Mouse (Mus musculus) intestine, embryonic 15.5 days (tissue): ENCODE measurements around the gene Arv1. TPM values are rescaled to one million over a fixed set of nuclear protein-coding genes. Genes with fewer than 3 reads are reported as not detected.

Experiments used
- ATAC-seq: fragments of 200-750 bp; cut with Nextera tagmentation; 2 replicates; pipeline ENCODE4 v1.8.0; 2017; ENCODE audit warnings: moderate TSS enrichment, moderate library complexity
- H3K27ac ChIP-seq: fragments of 300-500 bp; sonication (generic); 2 replicates; pipeline ENCODE4 v1.5.1; 2015; ENCODE audit warnings: mild to moderate bottlenecking, inconsistent platforms
- H3K27me3 ChIP-seq: fragments of 300-500 bp; sonication (generic); replicated peaks from 2 replicates; pipeline ENCODE4 v1.6.1; 2015; ENCODE audit warnings: inconsistent platforms
- H3K36me3 ChIP-seq: fragments of 300-500 bp; sonication (generic); 2 replicates; pipeline ENCODE4 v1.6.1; 2015; ENCODE audit warnings: inconsistent platforms
- H3K4me1 ChIP-seq: fragments of 300-500 bp; sonication (generic); replicated peaks from 2 replicates; pipeline ENCODE4 v1.6.1; 2015; ENCODE audit warnings: inconsistent platforms
- H3K4me2 ChIP-seq: fragments of 300-500 bp; sonication (generic); replicated peaks from 2 replicates; pipeline ENCODE4 v1.6.1; 2015; ENCODE audit warnings: mild to moderate bottlenecking, inconsistent platforms
- H3K4me3 ChIP-seq: fragments of 300-500 bp; sonication (generic); replicated peaks from 2 replicates; pipeline ENCODE4 v1.5.1; 2015; ENCODE audit warnings: inconsistent platforms
- H3K9ac ChIP-seq: fragments of 300-500 bp; sonication (generic); 2 replicates; pipeline ENCODE4 v1.6.1; 2015; ENCODE audit warnings: inconsistent platforms
- H3K9me3 ChIP-seq: fragments of 300-500 bp; sonication (generic); 2 replicates; pipeline ENCODE4 v1.6.1; 2016; ENCODE audit warnings: inconsistent platforms
- WGBS: fragments of 180-500 bp; shearing (Covaris S2); methylation state at CpG from one replicate; pipeline ENCODE4 v1.1.7; 2015; 5-methylcytosine and 5-hydroxymethylcytosine counted together
- polyA plus RNA-seq: library from polyadenylated mRNA; unstranded; fragments of >200 nt; fragmentation: Nextera tagmentation; extraction: Ambion mirVana; gene quantifications from 2 replicates; pipeline ENCODE4 v1.2.1, GENCODE M21; 2015

Arv1 gene
- polyA plus RNA-seq, 1 experiment from 2014 or later = 20.9 TPM

DNA sequence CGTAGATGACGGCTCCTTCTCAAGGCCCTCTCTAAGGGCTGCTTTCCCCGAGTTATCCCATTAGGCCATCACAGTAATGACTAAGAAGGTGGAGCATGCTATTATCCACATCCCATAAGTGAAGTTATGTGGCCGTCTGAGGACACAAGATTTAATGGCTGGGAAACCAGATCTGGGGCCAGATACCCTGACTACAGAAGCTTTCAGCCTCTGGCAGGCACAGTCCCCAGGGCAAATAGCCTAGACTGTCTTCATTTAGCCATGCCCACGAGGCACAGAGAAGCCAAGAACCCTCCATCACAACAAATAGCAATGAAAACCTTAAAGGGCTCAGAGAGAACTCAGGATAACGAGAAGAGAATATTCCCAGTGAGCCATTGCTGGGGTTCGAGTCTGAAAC is 41.1 kb downstream of the Arv1 start:
- Histone ChIP-seq H3K9me3 (no peaks in the 10 kb centered on the region), H3K36me3 (no peaks in the 10 kb centered on the region), H3K4me1 (no peaks in the 10 kb centered on the region), H3K4me3 (no peak overlapping the region), H3K9ac (no peak overlapping the region), H3K27me3 (no peaks in the 10 kb centered on the region), H3K27ac (no peak overlapping the region), H3K4me2 (no peak overlapping the region)
- ATAC-seq = no peak
- WGBS = 74% methylated on average over 7 of the region's 7 CpGs

DNA sequence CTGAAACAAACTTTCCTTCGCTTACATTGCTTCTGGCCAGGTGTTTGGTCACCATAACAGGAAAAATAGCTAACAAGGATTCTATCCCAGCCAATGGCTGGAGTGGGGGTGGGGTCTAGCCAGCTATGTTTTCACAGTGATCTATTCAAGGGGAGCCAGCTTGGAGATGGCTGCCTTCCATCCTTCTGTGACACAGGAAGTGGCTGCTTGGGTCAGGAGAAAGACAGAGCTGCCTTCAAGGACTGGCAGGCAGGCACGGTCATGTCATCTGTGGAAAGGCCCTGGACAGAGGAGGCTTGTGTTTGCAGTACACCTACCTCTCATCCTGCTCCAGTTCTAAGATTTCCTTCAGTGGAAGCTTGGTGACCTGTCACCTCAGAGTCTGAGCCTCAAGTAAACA is 50.5 kb downstream of the Arv1 start:
- H3K27ac ChIP-seq = no peak overlapping the region
- 0 out of 2 replicates have a peak, but pooled peaks cover 2% of the 10 kb centered on the region for H3K4me1 ChIP-seq
- 36% methylated on average over 2 of the region's 2 CpGs for WGBS
- ATAC-seq = no peak
- H3K9me3 ChIP-seq = no peaks in the 10 kb centered on the region
- H3K4me3 ChIP-seq = no peak overlapping the region
- H3K27me3 ChIP-seq = 0 out of 2 replicates have a peak, but pooled peaks cover 3% of the 10 kb centered on the region
- no peak overlapping the region for H3K9ac ChIP-seq
- H3K4me2 ChIP-seq = no peak overlapping the region
- H3K36me3 ChIP-seq = no peaks in the 10 kb centered on the region

DNA sequence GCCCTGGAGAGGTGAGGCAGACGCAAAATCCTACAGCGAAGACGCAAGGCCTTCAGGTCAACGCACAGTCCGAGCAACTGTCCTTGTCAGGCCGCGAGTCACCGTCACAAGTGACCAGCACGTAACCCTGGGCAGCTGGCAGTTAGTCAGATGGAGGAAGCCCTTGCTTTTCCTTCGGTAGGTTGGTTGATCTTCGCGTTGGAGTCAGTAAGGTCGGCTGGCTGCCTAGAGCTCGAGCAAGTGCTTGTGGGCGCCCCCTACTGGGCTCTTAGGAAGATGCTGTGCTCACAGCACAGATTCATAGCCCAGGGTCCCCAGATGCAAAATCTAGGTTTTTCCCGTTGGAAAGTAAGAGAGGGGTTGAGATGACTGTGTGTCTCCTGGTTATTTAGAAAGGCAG is 53.8 kb downstream of the Arv1 start:
- Histone ChIP-seq H3K4me3 (no peak overlapping the region), H3K9me3 (no peaks in the 10 kb centered on the region), H3K4me1 (0 out of 2 replicates have a peak, but pooled peaks cover 2% of the 10 kb centered on the region), H3K9ac (no peak overlapping the region), H3K4me2 (peak overlapping the region; percentile 54), H3K27ac (no peak overlapping the region), H3K27me3 (0 out of 2 replicates have a peak, but pooled peaks cover 3% of the 10 kb centered on the region), H3K36me3 (no peaks in the 10 kb centered on the region)
- ATAC-seq = peak; percentile 79
- 12% methylated on average over 16 of the region's 16 CpGs for WGBS

DNA sequence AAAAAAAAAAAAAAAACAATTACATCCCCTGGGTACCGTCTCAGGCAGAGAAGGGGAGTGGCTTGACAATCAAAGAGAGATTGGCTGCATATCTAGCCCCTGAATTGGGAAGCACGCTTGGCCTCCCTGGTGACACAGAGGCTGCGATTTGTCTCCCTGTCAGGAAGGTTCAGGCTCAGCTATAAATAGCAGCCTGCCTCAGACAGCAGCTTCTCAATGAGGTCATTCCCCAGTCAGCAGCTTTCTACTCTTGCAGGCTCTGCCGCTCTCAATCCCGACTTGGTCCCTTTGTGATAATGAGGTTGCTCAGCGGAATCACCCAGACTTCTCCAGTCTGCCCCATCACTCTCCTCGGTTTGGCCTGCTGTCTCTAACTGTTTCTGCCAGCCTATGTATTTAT is 58.3 kb downstream of the Arv1 start:
- no peak overlapping the region for H3K4me2 ChIP-seq

DNA sequence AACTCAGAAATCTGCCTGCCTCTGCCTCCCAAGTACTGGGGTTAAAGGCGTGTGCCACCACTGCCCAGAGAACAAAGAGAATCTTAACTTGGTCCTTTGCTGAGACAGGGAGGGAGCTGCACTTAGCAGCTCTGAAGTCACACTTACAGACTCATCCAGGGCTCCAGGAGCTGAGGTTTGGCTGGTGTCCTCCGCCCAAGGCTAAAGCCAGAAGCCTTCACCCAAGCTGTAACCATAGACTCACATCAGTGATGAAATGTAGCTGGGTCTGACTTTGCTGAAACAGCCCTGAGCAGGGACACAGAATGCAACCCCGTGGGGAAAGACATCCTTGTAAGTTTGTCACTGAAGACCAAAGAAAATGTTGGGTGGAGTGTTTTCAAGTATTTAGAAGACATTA is 60.5 kb downstream of the Arv1 start:
- 0 out of 2 replicates have a peak, but pooled peaks cover 3% of the 10 kb centered on the region for H3K27me3 ChIP-seq
- no peaks in the 10 kb centered on the region for H3K9me3 ChIP-seq
- H3K36me3 ChIP-seq = no peaks in the 10 kb centered on the region
- H3K4me1 ChIP-seq = peaks cover 2% of the 10 kb centered on the region; the same call in 1 of the 2 replicates
- WGBS = 77% methylated on average over 3 of the region's 3 CpGs
- H3K9ac ChIP-seq = no peak overlapping the region
- no peak overlapping the region for H3K4me2 ChIP-seq
- no peak overlapping the region for H3K4me3 ChIP-seq
- H3K27ac ChIP-seq = no peak overlapping the region
- ATAC-seq = no peak

More for the DNA sequence above, 58.3 kb downstream of the Arv1 start:
- peak; percentile 69; the same call in 1 of the 2 replicates for ATAC-seq
- 0 out of 2 replicates have a peak, but pooled peaks cover 6% of the 10 kb centered on the region for H3K27me3 ChIP-seq
- H3K9ac ChIP-seq = no peak overlapping the region
- H3K4me3 ChIP-seq = no peak overlapping the region
- no peaks in the 10 kb centered on the region for H3K36me3 ChIP-seq
- H3K4me1 ChIP-seq = peaks cover 4% of the 10 kb centered on the region; the same call in 1 of the 2 replicates
- no peaks in the 10 kb centered on the region for H3K9me3 ChIP-seq
- WGBS = 8% methylated on average over 7 of the region's 7 CpGs
- no peak overlapping the region for H3K27ac ChIP-seq

DNA sequence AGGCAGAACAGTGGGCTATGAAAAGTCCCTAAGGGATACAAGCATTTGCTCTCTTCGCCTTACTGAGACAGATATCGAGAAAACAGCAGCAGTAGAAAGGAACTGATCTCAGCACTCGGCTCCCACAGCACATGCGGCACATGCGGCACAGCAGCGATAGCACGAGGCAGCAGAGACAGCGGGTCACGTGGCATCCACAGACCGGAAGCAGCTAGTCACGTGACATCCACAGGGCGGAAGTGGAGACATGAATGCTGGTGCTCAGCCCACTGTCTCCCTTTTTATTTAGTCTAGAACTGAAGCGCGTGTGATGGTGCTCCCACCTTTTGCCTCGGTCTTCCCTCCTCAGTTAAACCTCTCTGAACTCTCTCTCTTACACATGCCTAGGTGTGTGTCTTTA is 61.3 kb downstream of the Arv1 start:
- Histone ChIP-seq H3K27me3 (0 out of 2 replicates have a peak, but pooled peaks cover 3% of the 10 kb centered on the region), H3K27ac (no peak overlapping the region), H3K4me2 (no peak overlapping the region), H3K4me1 (peaks cover 2% of the 10 kb centered on the region; the same call in 1 of the 2 replicates), H3K36me3 (no peaks in the 10 kb centered on the region), H3K4me3 (no peak overlapping the region), H3K9me3 (no peaks in the 10 kb centered on the region), H3K9ac (no peak overlapping the region)
- no peak for ATAC-seq
- 88% methylated on average over 15 of the region's 15 CpGs for WGBS

Other genes starting within 250 kb of the Arv1 start
- gene Cog2, start 201.4 kb upstream of the Arv1 start, polyA plus RNA-seq = 31.2 and 34.4 TPM in 2 replicates
- gene Agt, start 152.4 kb upstream of the Arv1 start, polyA plus RNA-seq = 4.1 and 5.8 TPM in 2 replicates
- 1.6 and 1.7 TPM in 2 replicates for gene Capn9, start 146.0 kb upstream of the Arv1 start, polyA plus RNA-seq
- gene 2310022B05Rik, start 58.8 kb upstream of the Arv1 start, polyA plus RNA-seq = 24.4 TPM in 2 replicates
- 42.7 and 42.8 TPM in 2 replicates for gene Ttc13, start 156 bp upstream of the Arv1 start, polyA plus RNA-seq
- 3.9 and 4.3 TPM in 2 replicates for gene Fam89a, start 29.7 kb downstream of the Arv1 start, polyA plus RNA-seq
- gene Trim67, start 71.0 kb downstream of the Arv1 start, polyA plus RNA-seq = 0.57 and 0.64 TPM in 2 replicates
- gene Gnpat, start 140.9 kb downstream of the Arv1 start, polyA plus RNA-seq = 82.6 and 83.9 TPM in 2 replicates
- gene 2810004N23Rik, start 141.0 kb downstream of the Arv1 start, polyA plus RNA-seq = 44.8 and 48.6 TPM in 2 replicates
- gene Exoc8, start 175.6 kb downstream of the Arv1 start, polyA plus RNA-seq = 7.5 and 7.8 TPM in 2 replicates
- gene Sprtn, start 175.7 kb downstream of the Arv1 start, polyA plus RNA-seq = 8.4 and 8.5 TPM in 2 replicates
- 14.0 and 14.4 TPM in 2 replicates for gene Egln1, start 227.2 kb downstream of the Arv1 start, polyA plus RNA-seq